Mouse (Mus musculus) heart, embryonic 14.5 days (tissue): ENCODE measurements at regions not wholly inside any gene's neighbourhood (a gene's known extent, or its start where the extent isn't known, plus 50 kb on each side); places are given as distances from the start of the nearest gene placed in this dataset.

Source experiments
- ATAC-seq: fragments of 200-750 bp; cut with Nextera tagmentation; 2 replicates; pipeline ENCODE4 v1.8.0; 2017; ENCODE audit warnings: low read depth, moderate TSS enrichment; ENCODE audit not compliant: insufficient number of reproducible peaks, insufficient read depth, low FRiP score
- H3K27ac ChIP-seq, 2 experiments: fragments of 200-500 bp in 1 of 2; fragments of 300-500 bp in 1 of 2; sonication (generic) in 1 of 2; replicated peaks in 1 of 2; 2 replicates each; pipeline ENCODE4 v1.5.1; 2012 to 2014; ENCODE audit warnings: low read depth in 2 of 2, low read length in 2 of 2, control low read depth in 1 of 2, mild to moderate bottlenecking in 1 of 2, mixed read lengths in 1 of 2; ENCODE audit not compliant: control insufficient read depth in 1 of 2, insufficient read depth in 1 of 2
- H3K27me3 ChIP-seq: fragments of 300-500 bp; sonication (generic); 2 replicates; pipeline ENCODE4 v1.6.1; 2014; ENCODE audit warnings: mild to moderate bottlenecking, low read length, control low read depth; ENCODE audit not compliant: control insufficient read depth, insufficient read depth
- H3K36me3 ChIP-seq: fragments of 300-500 bp; sonication (generic); 2 replicates; pipeline ENCODE4 v1.6.1; 2014; ENCODE audit warnings: mild to moderate bottlenecking, control low read depth, low read length, mixed read lengths; ENCODE audit not compliant: control insufficient read depth, insufficient read depth
- H3K4me1 ChIP-seq, 2 experiments: fragments of 200-500 bp in 1 of 2; fragments of 300-500 bp in 1 of 2; sonication (generic) in 1 of 2; 2 replicates each; pipeline ENCODE4 v1.6.1; 2012 to 2014; ENCODE audit warnings: low read length in 2 of 2, control low read depth in 1 of 2, mixed read lengths in 1 of 2; ENCODE audit not compliant: control insufficient read depth in 2 of 2, insufficient read depth in 2 of 2
- H3K4me2 ChIP-seq: fragments of 300-500 bp; sonication (generic); 2 replicates; pipeline ENCODE4 v1.6.1; 2014; ENCODE audit warnings: mild to moderate bottlenecking, low read length
- H3K4me3 ChIP-seq, 2 experiments: fragments of 200-500 bp in 1 of 2; fragments of 300-500 bp in 1 of 2; sonication (generic) in 1 of 2; 2 replicates each; pipeline ENCODE4 v1.5.1; 2012 to 2014; ENCODE audit warnings: low read length in 2 of 2, mild to moderate bottlenecking in 2 of 2, control low read depth in 1 of 2, low read depth in 1 of 2, moderate library complexity in 1 of 2; ENCODE audit not compliant: control insufficient read depth in 1 of 2, insufficient read depth in 1 of 2
- H3K9ac ChIP-seq: fragments of 300-500 bp; sonication (generic); 2 replicates; pipeline ENCODE4 v1.6.1; 2014; ENCODE audit warnings: mild to moderate bottlenecking, low read length
- H3K9me3 ChIP-seq: fragments of 300-500 bp; sonication (generic); 2 replicates; pipeline ENCODE4 v1.6.1; 2016; ENCODE audit warnings: low read length, control low read depth; ENCODE audit not compliant: control insufficient read depth
- WGBS: fragments of 180-500 bp; shearing (Covaris S2); extraction: QIAGEN DNeasy Blood & Tissue Kit; methylation state at CpG from one replicate; pipeline ENCODE4 v1.1.7; 2014; 5-methylcytosine and 5-hydroxymethylcytosine counted together

DNA sequence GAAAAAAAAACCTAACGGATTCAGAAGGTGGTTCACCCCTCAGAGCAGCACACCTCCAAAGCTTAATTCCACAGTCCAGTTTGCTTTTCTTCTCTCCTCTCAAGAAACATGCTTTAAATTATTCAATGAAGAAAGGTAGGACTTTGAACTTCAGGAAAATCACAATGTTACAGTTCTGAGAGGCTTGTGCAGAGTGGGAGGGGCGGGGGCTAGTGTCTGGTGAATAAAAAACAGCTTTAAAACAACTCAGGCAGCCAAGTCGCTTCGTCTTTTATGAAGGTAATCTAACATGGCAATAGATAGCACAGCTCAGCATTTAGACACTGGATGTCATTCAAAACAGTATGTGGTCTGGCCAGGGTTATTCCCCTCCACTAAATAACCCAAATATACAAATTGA lies 298.8 kb downstream of the Foxa2 start:
- H3K27ac ChIP-seq = no peak overlapping the region
- H3K9me3 ChIP-seq = no peaks in the 10 kb centered on the region
- no peak overlapping the region for H3K4me2 ChIP-seq
- H3K36me3 ChIP-seq = no peaks in the 10 kb centered on the region
- H3K9ac ChIP-seq = no peak overlapping the region
- ATAC-seq = no peak
- no peak overlapping the region for H3K4me3 ChIP-seq
- H3K4me1 ChIP-seq = no peaks in the 10 kb centered on the region
- no peaks in the 10 kb centered on the region for H3K27me3 ChIP-seq
- WGBS = 70% methylated on average over 4 of the region's 4 CpGs

DNA sequence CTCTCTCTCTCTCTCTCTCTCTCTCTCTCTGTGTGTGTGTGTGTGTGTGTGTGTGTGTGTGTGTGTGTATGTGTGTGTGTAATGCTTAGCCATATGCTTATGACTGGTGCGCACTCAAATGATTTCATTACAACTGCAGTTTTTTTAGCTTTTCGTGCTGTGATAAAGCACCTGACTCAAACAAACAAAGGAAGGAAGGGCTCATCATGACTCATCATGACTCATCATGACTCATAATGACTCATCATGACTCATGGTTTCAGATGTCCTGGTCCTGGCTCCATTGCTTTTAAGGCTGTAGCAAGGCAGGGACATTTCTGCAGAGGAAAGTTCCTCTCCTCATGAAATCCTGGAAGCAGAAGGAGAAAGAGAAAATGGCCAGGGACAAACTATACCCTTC lies 302.9 kb downstream of the Foxa2 start:
- Histone ChIP-seq H3K4me2 (no peak overlapping the region), H3K9me3 (no peaks in the 10 kb centered on the region), H3K4me3 (no peak overlapping the region), H3K9ac (no peak overlapping the region), H3K27ac (no peak overlapping the region), H3K4me1 (no peaks in the 10 kb centered on the region), H3K36me3 (no peaks in the 10 kb centered on the region), H3K27me3 (no peaks in the 10 kb centered on the region)
- 70% methylated on average over 2 of the region's 2 CpGs for WGBS
- no peak for ATAC-seq

DNA sequence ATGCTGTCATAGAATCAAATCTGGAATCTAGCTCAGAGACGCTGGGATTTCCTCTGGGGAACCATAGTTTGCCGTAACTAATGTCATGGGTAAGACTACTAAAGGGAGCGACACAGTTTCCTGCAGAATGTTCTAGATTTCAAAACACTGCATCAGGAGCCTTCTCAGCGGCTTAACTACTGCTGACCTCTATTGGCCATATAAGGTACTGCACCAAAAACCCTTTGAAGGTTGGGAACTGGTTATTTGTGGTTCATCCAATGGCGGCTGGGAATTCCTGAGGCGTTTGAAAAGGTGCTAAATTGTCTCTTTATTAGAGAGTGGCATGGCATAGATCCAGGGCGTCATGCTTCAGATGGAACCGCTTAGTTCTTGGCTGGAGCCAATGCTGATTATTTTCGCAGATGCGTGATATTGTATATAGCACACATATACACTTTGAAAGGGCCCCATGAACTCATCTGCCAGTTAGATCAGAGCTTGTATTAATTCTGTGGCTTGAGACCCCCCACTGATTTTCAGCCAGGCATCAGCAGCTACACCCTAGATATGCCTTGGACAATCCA lies 308.4 kb downstream of the Foxa2 start:
- H3K4me2 ChIP-seq = no peak overlapping the region
- H3K9me3 ChIP-seq = no peaks in the 10 kb centered on the region
- no peaks in the 10 kb centered on the region for H3K4me1 ChIP-seq
- no peak overlapping the region for H3K4me3 ChIP-seq
- H3K36me3 ChIP-seq = no peaks in the 10 kb centered on the region
- WGBS = 35% methylated on average over 10 of the region's 10 CpGs
- ATAC-seq = no peak
- H3K9ac ChIP-seq = no peak overlapping the region
- H3K27me3 ChIP-seq = no peaks in the 10 kb centered on the region
- H3K27ac ChIP-seq = no peak overlapping the region

DNA sequence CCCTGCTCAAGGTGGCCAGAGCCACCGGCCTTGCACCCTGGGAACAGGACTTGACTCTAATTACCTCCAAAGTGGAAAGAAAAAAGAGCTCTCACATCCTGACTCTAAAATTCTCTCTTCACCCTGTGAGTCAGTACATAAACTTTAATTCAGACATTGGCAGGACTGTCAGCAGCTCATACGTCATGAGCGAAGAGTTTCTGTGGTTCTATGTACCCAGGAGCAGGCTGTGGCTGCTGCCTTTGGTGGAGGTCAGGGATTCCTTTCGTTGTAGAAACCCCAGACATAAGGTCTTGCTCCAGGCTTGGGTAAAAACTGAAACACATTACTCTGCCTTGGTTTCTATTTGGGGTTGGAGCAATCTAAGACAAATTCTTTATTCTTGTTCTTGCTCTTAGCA lies 319.4 kb downstream of the Foxa2 start:
- Histone ChIP-seq H3K27me3 (no peaks in the 10 kb centered on the region), H3K27ac (no peak overlapping the region), H3K4me1 (no peaks in the 10 kb centered on the region), H3K9ac (no peak overlapping the region), H3K9me3 (no peaks in the 10 kb centered on the region), H3K4me3 (no peak overlapping the region), H3K4me2 (no peak overlapping the region), H3K36me3 (no peaks in the 10 kb centered on the region)
- WGBS = 75% methylated on average over 4 of the region's 4 CpGs
- no peak for ATAC-seq

DNA sequence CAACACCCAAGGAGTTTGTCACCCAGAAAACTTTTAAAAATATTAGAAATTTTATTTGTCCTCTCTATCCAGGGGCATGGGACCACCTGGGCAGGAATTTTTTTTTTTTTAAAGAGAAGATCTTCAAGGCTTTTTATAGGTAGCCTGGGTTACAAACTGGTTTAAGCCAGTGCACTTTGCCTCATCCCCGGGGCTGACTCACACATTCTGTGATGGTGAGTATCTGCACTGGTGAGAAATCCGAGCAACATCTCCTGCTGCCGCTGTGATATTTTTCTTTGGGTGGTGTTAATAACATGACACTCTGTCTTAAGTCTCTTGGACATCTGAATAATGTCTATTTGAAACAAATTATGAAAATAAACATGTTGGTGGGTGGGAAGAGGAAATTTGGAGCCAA lies 327.8 kb downstream of the Foxa2 start:
- ATAC-seq = no peak
- no peak overlapping the region for H3K4me3 ChIP-seq
- no peak overlapping the region for H3K27ac ChIP-seq
- H3K36me3 ChIP-seq = no peaks in the 10 kb centered on the region
- H3K4me1 ChIP-seq = no peaks in the 10 kb centered on the region
- WGBS = 76% methylated on average over 3 of the region's 3 CpGs
- no peaks in the 10 kb centered on the region for H3K9me3 ChIP-seq
- H3K27me3 ChIP-seq = no peaks in the 10 kb centered on the region
- H3K4me2 ChIP-seq = no peak overlapping the region
- no peak overlapping the region for H3K9ac ChIP-seq

DNA sequence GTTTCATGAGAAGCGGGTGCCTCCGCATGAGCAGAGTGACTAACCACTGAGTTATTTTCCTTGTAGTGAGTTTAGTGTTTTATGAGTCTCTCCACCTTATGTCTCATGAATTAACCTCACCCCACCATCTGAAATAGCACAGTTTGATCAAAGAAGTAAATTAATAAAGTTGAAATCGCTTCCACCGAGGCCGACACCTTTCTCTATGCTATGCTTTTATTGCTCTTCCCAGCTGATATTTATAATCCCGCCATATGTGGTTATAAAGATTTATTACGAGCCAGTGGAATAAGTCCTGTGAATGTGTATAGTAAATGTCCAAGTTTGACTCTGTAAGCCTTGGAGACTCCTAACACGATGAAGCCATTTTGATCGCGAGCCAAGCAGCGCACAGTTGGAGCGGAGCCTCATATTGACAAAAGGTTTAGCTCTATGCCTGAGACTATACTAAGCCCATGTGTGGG lies 329.3 kb downstream of the Foxa2 start:
- H3K36me3 ChIP-seq = no peaks in the 10 kb centered on the region
- H3K4me2 ChIP-seq = no peak overlapping the region
- no peaks in the 10 kb centered on the region for H3K9me3 ChIP-seq
- WGBS = 92% methylated on average over 12 of the region's 12 CpGs
- no peaks in the 10 kb centered on the region for H3K4me1 ChIP-seq
- ATAC-seq = no peak
- H3K27ac ChIP-seq = no peak overlapping the region
- no peak overlapping the region for H3K9ac ChIP-seq
- H3K4me3 ChIP-seq = no peak overlapping the region
- H3K27me3 ChIP-seq = no peaks in the 10 kb centered on the region

DNA sequence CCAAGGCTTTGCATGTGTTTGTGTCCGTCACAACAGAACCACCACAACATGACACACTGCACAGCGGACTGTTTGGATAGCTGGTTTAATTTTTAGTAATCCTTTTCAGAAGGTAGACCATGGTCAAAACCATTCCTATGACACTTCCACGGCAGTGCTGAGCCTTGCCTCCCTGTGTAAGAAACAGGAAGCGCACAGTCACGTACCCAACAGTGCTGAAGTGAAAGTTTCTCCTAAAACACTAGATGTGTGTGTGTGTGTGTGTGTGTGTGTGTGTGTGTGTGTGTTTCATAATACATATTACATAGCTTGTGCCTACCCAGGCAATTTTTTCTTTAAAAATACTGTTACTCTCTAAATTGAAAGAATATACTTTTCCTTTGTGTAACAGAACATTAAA lies 331.0 kb downstream of the Foxa2 start:
- 82% methylated on average over 5 of the region's 5 CpGs for WGBS

DNA sequence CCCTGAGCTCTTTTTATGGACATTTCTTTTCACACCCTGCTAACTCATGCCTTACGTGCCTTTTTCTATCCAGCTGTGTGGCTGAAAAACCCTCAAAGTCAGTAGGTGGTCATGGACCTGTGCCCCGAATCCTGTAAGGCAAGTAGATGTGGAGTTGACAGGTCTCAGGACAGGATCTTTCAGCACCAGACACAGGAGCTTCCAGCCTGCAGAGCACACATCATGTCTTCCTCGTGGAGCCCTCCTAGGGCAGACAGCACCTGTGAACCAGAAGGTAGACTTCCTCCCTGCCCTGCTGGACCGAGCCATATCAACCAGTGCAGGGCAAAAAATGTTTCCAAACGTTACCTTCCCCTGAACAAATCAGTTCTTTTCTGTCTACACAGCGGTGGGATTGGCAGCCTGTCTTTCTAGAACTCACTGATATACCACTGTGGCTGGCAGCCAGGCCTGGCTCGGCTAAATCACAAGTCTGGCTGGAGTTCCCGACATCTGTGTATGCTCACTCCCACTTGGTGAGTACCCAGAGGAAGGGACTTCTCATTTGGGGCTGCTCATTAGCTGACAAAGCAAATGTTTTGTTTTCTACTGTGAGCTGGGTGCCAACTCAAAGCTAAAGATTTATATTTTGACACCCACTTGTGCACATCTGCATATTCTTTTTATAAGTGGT lies 336.0 kb downstream of the Foxa2 start:
- Histone ChIP-seq H3K27ac (peak overlapping the region; percentile 51 to 52), H3K27me3 (no peaks in the 10 kb centered on the region; the same call in 1 of the 2 replicates), H3K4me1 (peaks cover 6 to 9% of the 10 kb centered on the region in 2 experiments), H3K9me3 (no peaks in the 10 kb centered on the region), H3K9ac (no peak overlapping the region), H3K36me3 (no peaks in the 10 kb centered on the region), H3K4me2 (peak overlapping the region; percentile 33), H3K4me3 (no peak overlapping the region)
- peak; percentile 83; the same call in 1 of the 2 replicates for ATAC-seq
- 10% methylated on average over 8 of the region's 8 CpGs for WGBS

More for the DNA sequence above, 331.0 kb downstream of the Foxa2 start:
- ATAC-seq = no peak
- H3K4me2 ChIP-seq = no peak overlapping the region
- peaks cover under 1 to 3% of the 10 kb centered on the region in 2 experiments; a peak in 3 of 4 replicates for H3K4me1 ChIP-seq
- H3K27ac ChIP-seq = no peak overlapping the region
- no peaks in the 10 kb centered on the region for H3K36me3 ChIP-seq
- no peak overlapping the region for H3K4me3 ChIP-seq
- H3K9me3 ChIP-seq = no peaks in the 10 kb centered on the region
- H3K9ac ChIP-seq = no peak overlapping the region
- H3K27me3 ChIP-seq = no peaks in the 10 kb centered on the region
